Mouse (Mus musculus): ENCODE results near the gene Idua. TPM values are rescaled to one million over a fixed set of nuclear protein-coding genes. Genes with fewer than 3 reads are reported as not detected.
A peak's percentile ranks its signal among the peaks of the same experiment; 100 is the strongest.
"Not testable (repeated sequence)": the region's sequence is repeated elsewhere in the genome, so short reads cannot be mapped to it uniquely, and the experiment has no call there.

Gene Idua
- 1 to 10 TPM; 8.8 to 9.8 TPM for polyA plus RNA-seq (2017; shearing (Covaris generic))

- peak; percentile 21 for ATAC-seq
These were observed at the start of gene Idua for GRCm38 (mm10) chr5:108659698-108660631. Idua (plus strand) TSS chr5:108660331.

GRCm38 (mm10) chr5:108610426-108610825 is 49.7 kb upstream of the Idua start:
- ATAC-seq = no peak

GRCm38 (mm10) chr5:108621870-108622269 is 38.3 kb upstream of the Idua start:
- ATAC-seq = no peak

GRCm38 (mm10) chr5:108626050-108626660 is 34.0 kb upstream of the Idua start:
- no peak for ATAC-seq

- ATAC-seq = peak; percentile 48
These were observed 31.1 kb upstream of the Idua start for GRCm38 (mm10) chr5:108628891-108629633.

GRCm38 (mm10) chr5:108629634-108630483 is 30.3 kb upstream of the Idua start, which contains the start of the genes Gak and Tmem175:
Gak (minus strand) TSS chr5:108629755.
Tmem175 (plus strand) TSS chr5:108629770.
- ATAC-seq = peak; percentile 97

- ATAC-seq = no peak
These were observed 26.5 kb upstream of the Idua start for GRCm38 (mm10) chr5:108633676-108634075.

GRCm38 (mm10) chr5:108634088-108634487 is 26.0 kb upstream of the Idua start:
- not testable (repeated sequence) for ATAC-seq

GRCm38 (mm10) chr5:108636172-108636571 is 24.0 kb upstream of the Idua start:
- no peak for ATAC-seq

GRCm38 (mm10) chr5:108643674-108644073 is 16.5 kb upstream of the Idua start:
- no peak for ATAC-seq

GRCm38 (mm10) chr5:108645651-108646342 is 14.3 kb upstream of the Idua start:
- no peak for ATAC-seq

GRCm38 (mm10) chr5:108646343-108646660 is 13.8 kb upstream of the Idua start:
- no peak for ATAC-seq

GRCm38 (mm10) chr5:108647311-108647710 is 12.8 kb upstream of the Idua start:
- no peak for ATAC-seq

- no peak for ATAC-seq
These were observed 12.2 kb upstream of the Idua start for GRCm38 (mm10) chr5:108647820-108648465.

GRCm38 (mm10) chr5:108648937-108649576 is 11.1 kb upstream of the Idua start:
- ATAC-seq = no peak

GRCm38 (mm10) chr5:108650341-108650740 is 9.8 kb upstream of the Idua start:
- no peak for ATAC-seq

GRCm38 (mm10) chr5:108651136-108651720 is 8.9 kb upstream of the Idua start:
- ATAC-seq = no peak

GRCm38 (mm10) chr5:108651823-108652222 is 8.3 kb upstream of the Idua start:
- ATAC-seq = peak; percentile 85

GRCm38 (mm10) chr5:108653341-108653740 is 6.8 kb upstream of the Idua start:
- ATAC-seq = no peak

- no peak for ATAC-seq
These were observed 5.6 kb upstream of the Idua start for GRCm38 (mm10) chr5:108654444-108654990.

All from activated CD4-positive, CD25-positive, alpha-beta regulatory T cell, adult 4 months (primary cell).